Mouse (Mus musculus) megakaryocyte progenitor cell, adult 5-6 weeks (primary cell): ENCODE results near the gene Adamts14. TPM values are rescaled to one million over a fixed set of nuclear protein-coding genes. Genes with fewer than 3 reads are reported as not detected.

Source experiments
- ATAC-seq: replicated peaks from 2 replicates; pipeline ENCODE4 v1.8.0; 2016; ENCODE audit warnings: mild to moderate bottlenecking, moderate TSS enrichment, inconsistent platforms; ENCODE audit not compliant: poor library complexity
- total RNA-seq, 2 experiments: library from RNA; stranded (forward) in 1 of 2; stranded (reverse) in 1 of 2; fragments of 157-497, 149-512 nt in 1 of 2; fragments of 200-1000 nt in 1 of 2; gene quantifications; 2 replicates each; pipeline versions ENCODE4 v1.2.3 to v1.2.4; 2015 to 2017

The Adamts14 gene
- total RNA-seq, 2 experiments from 2014 or later, result not detected

DNA sequence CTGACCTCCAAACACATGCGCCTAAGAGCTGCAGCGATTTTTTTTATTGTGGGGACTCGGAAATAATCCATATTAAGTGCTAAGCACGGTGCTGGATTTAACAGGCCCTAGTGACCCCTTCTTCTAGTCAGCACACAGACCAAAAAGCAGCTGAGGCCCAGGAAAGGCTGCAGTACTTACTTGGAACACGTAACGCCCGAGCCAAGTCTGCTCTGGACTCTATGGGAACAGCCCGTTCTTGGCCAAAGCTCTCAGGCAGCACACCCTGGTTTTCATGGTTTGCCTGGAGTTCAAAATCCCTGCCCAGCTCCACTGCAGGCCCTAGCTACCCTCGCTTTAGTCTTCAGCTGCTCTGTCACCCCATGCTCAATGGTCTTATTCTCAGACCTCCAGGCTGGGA lies 78.6 kb downstream of the Adamts14 start:
- no peak for ATAC-seq

DNA sequence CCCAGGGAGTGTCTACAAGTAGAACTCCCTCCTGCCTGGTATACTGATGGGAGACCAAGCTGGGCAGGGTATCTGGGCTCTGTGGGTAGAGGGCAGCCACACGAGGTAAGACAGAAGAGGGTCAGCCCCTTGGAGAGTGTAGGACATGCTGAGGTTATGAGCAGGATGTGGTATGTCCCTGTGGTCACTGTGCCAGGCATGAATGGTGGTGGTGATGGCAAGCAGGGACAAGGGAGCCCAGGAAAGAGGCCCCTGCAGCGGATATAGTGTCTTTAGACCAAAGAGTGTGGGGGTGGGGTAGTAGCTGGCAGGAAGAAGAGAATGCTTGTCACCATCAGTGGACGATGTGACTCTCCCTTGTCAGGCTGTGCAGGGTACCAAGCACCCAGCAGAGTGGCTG lies 85.2 kb downstream of the Adamts14 start:
- peak; percentile 48 for ATAC-seq

DNA sequence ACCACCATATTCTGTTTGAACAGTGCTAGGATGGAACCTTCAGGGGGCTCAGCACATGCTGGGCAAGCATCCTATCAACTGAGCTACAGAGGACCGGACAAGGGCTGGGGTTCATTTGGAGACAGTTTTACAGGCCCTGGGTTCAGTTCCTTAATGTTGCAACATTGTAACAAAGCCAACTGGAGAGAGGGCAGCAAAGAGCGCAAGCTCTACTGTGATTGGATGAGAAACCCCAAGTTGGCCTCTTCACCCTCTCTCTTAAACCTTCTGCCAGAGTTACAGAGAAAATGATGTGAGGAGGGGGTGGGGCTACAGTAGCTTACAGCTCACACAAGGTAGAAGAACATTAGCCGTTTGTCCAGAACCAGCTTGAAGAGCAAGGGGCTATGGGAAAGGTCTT lies 86.2 kb downstream of the Adamts14 start:
- no peak; the same call in 1 of the 2 replicates for ATAC-seq

GRCm38 (mm10) chr10:61179927-61180326 lies 93.3 kb downstream of the Adamts14 start:
- no peak for ATAC-seq

GRCm38 (mm10) chr10:61178687-61179086 lies 94.6 kb downstream of the Adamts14 start:
- ATAC-seq, result no peak

DNA sequence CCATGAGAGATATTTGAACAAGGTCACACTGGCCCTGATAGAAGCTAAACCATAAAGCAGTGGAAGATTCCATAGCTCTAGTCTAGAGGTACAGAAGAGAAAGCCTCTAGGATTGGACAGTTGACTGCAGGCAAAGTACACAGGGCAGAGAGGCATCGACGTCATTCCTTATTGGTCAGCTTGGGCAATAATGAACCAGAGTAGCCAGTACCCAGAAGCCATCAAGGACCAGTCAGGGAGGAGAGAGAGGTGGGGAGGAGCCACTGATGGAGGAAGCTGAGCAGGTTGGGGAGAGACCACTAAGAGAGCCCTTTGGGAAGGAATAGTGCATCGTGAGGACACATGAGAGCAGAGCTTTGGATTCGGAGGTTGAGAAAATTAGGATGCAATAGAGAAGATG lies 95.5 kb downstream of the Adamts14 start:
- ATAC-seq, result no peak

DNA sequence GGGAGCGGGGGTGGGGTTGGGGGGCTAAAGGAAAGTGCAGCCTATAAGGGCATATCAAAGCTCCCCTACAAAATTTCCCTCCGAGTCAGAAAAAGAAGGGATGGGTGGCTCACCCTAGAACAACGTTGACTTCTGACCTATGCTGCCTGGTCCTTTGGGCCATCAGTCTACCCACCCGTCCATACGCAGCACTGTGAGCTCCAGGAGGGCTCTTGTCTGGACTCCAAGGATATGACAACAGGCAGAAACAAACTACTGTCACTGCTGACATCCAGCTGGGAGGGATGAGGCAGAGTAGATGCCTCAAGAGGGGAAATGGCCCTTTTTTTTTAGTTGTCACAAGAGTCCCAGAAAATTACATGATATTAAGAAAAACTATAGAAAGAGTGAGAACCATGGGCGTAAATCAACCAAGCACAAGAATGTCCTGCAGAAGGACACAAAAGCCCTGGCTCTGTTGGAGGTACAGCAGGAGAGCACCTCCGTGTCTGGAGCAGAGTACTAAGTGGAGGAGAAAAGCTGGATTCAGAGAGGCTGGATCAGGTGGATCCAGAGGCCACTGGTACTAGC lies 96.9 kb downstream of the Adamts14 start:
- no peak for ATAC-seq

DNA sequence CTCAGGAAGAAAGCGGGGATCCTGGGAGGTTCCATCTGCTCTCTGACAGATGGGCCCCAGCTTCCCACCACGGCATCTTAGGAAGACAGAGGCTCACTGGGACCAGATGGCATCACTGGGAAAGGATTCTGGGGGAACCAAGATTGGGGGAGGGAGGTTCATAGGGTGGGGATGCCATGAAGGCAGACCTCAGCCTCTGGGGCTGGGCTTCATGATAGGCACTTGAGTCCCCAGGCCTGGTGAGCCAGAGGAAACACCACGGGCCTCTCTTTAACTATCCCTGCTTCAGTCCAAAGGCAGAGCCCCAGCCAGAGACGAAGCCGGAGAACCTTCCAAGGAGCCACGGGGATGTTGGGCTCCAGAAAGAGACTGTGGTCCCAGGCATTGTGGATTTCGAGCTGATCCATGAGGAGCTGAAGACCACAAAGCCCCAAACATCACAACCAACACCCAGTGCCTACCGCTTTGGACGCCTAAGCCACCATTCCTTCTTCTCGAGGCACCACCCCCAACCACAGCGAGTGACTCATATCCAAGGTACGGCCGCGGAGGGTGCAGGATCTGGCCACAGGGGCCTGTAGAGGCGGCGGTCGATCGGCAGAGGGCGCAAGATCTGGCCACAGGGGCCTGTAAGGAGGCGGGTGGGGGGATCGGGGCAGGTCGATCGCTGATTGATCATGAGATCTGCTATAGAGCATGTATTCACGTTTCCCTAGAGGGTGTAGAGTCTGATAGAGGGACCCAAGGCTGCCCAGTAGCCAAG lies 97.6 kb downstream of the Adamts14 start:
- ATAC-seq, result peak; percentile 95

GRCm38 (mm10) chr10:61174711-61175441 lies 98.4 kb downstream of the Adamts14 start:
- ATAC-seq, result no peak

- no peak for ATAC-seq
Measured at GRCm38 (mm10) chr10:61172496-61172895, 100.7 kb downstream of the Adamts14 start.

DNA sequence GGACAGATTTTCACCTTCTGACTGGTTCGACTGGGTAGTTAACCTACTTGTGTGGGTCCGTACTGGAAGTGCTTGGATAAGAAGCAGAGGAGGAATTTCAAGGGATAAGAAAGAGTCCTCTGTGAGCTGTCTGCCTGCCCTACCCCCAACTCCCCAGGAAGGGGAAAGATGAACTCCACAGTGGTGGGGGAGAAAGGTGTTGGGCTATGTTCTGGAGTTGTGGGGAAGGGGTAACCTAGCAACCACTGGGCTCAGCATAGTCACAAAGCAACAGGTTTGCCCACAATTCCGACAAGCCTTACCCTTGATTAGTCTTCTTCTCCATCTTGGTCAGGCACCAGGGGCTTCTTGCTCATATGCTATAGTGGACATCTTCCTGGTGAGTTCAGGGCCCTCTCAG lies 101.6 kb downstream of the Adamts14 start, which contains the start of gene Tbata:
Tbata (plus strand) TSS at position 301 of the 400 bp plus-strand sequence.
- no peak for ATAC-seq

DNA sequence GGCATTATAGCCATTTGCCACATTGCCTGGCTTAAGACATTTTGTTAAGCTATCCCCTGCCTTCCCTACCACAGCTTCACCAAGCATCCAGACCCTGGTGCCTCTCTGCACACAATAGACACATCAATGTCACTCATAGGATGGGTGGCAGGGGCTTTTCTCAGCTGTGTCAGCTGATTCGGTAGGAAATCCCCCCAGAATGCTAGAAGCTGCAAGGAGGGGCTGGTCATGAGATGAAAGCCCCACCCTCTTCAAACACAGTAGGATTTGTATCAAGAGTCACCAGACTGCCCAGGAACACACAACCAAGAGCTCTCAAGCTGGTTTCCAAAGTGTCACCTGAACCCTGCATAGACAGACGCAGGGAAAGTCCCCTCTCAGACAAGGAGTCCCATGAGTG lies 104.8 kb downstream of the Adamts14 start:
- ATAC-seq, result no peak

- peak; percentile 92 for ATAC-seq
Measured at GRCm38 (mm10) chr10:61167333-61168096, 105.7 kb downstream of the Adamts14 start.

GRCm38 (mm10) chr10:61162366-61162765 lies 110.9 kb downstream of the Adamts14 start:
- ATAC-seq, result no peak

DNA sequence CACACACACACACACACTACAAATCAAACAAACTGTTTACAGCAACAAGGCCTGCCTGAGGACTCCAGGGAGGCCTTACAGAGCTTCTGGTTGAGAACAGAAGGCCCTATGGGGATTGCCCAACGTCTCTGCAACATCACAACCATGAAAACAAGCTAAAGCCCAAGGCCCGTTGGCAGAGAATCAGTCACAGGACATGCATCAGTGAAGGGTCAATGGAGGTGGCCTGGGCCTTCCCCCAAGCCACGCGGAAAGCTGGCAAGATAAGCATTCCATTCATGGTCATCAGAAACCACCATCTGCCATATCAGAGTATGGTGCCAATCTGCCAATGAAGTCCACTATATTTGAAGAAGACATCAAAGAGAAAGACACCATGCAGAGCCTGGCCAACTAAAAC lies 112.6 kb downstream of the Adamts14 start:
- ATAC-seq, result no peak

GRCm38 (mm10) chr10:61160089-61160488 lies 113.1 kb downstream of the Adamts14 start:
- no peak for ATAC-seq

GRCm38 (mm10) chr10:61158594-61158993 lies 114.6 kb downstream of the Adamts14 start:
- ATAC-seq, result no peak

GRCm38 (mm10) chr10:61156453-61156852 lies 116.8 kb downstream of the Adamts14 start:
- peak; percentile 31; the same call in 1 of the 2 replicates for ATAC-seq

DNA sequence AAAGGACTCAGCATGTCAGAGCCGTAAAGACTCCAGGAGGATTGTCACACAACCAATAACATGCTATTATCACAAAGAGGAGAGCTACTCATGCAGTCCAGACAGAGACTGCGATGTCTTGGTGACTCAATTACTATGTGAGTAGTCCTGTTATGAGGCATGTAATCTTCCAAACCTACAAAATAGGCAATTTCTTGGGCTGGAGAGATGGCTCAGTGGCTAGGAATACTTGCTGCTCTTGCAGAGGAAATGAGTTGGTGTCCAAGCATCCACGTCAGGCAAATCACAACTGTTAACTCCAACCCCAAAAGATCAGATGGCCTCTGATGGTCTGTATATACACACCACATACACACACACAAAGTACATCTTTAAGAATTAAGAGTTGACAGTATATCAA lies 117.6 kb downstream of the Adamts14 start:
- no peak for ATAC-seq

DNA sequence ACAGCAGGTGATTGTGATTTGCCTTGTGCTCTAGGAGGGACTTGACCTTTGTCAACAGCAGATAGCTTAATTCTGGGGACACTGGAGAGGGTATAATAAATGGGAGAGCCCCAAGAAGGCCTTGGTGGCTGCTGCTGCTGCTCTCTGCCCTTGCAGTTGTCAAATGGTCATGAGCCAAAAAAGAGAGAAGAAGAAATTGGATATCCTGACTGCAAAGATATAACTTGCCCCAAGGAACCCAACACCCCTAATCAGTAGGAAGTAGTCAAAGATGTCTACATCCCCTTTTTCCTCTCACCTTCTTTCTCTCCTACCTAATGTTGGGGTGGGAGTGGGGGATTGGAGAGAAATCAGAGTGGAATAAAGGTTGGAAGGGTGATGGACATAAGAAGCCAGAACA lies 121.1 kb downstream of the Adamts14 start:
- no peak for ATAC-seq

GRCm38 (mm10) chr10:61150616-61151015 lies 122.6 kb downstream of the Adamts14 start:
- no peak for ATAC-seq
